Comparison of ENCODE assay signal across 8 mouse cellular contexts in the genomic region with DNA sequence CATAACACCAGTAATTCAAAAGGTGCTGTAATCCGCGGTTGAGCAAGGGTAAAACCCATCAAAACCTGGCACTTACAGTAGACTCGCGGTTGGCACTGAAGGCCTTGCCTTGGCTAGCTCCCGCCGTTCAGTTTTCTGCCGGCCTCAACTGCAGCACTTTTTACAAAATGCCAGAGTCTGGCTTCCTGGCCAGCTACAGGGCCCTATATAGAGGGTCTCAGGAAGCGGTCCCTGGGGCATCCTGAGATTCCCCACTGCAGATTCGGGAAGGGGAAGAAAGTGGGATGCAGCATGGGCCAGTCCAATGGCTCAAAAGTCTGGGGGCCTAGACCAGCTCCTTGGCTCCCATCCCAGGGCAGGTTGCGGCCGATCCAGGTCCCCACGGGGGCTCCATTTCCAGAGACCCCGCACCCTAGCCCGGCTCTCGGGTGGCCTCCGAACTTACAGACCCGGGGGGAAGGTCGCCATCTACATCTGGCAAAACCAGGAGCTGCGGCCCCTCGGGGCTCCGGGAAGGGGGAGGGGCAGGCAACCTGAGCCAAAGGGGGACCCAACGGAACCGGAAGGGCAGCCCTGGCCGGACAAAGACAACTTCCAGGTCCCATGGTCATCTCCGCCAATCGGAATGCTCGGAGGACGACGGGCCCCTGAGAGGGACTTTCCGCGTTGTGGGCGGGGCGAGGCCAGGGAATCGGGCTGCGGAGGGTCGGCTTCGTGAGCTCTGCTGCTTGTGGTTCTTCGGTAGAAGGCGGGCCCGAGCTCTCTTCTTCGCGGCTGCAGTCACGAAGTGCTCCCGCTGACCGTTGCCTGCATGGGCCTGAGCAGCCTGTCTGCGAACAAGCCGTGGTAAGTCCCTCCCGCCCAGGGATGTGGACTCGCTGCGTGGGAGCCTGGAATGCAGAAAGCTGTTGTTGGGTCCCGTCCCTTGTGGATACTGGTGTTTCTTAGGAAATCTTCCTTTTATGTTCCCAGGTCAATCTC. TPM values are rescaled to one million over a fixed set of nuclear protein-coding genes. Genes with fewer than 3 reads are reported as not detected.
A peak's percentile ranks its signal among the peaks of the same experiment; 100 is the strongest.
DNase-seq lines count a peak whose midpoint lies in the region; ATAC-seq and TF ChIP-seq lines count a peak whose summit lies in the region.

A gene (minus strand): TSS at position 525 of the 981 bp plus-strand sequence.
A gene (minus strand): TSS at position 561 of the 981 bp plus-strand sequence.
A gene (plus strand): TSS at position 669 of the 981 bp plus-strand sequence.

- no peaks in the 10 kb centered on the region for H3K4me1 ChIP-seq in intestine, postnatal 0 days (replicated peaks; ENCODE audit: control insufficient read depth, insufficient read depth, low read length)
- peaks cover 22% of the 10 kb centered on the region for H3K4me1 ChIP-seq in midbrain, embryonic 10.5 days

- H3K36me3 ChIP-seq in intestine, postnatal 0 days (ENCODE audit: control insufficient read depth, insufficient read depth): 0 out of 2 replicates have a peak, but pooled peaks cover 6% of the 10 kb centered on the region
- peaks cover 17% of the 10 kb centered on the region; the same call in 1 of the 2 replicates for H3K36me3 ChIP-seq in midbrain, embryonic 10.5 days

- no peaks in the 10 kb centered on the region for H3K27me3 ChIP-seq in intestine, postnatal 0 days (replicated peaks; ENCODE audit: control insufficient read depth, insufficient read depth, low read length)
- H3K27me3 ChIP-seq in midbrain, embryonic 10.5 days (ENCODE audit: low read depth, poor library complexity, severe bottlenecking): no peaks in the 10 kb centered on the region

- H3K9me3 ChIP-seq in intestine, postnatal 0 days (ENCODE audit: control insufficient read depth): no peaks in the 10 kb centered on the region
- no peaks in the 10 kb centered on the region for H3K9me3 ChIP-seq in midbrain, embryonic 10.5 days (replicated peaks)

- peak within 1 kb of the TSS; percentile 86 for H3K4me2 ChIP-seq in intestine, postnatal 0 days (replicated peaks; ENCODE audit: low read depth)

- ATAC-seq in intestine, postnatal 0 days: peak; percentile 99

- H3K9ac ChIP-seq in intestine, postnatal 0 days (ENCODE audit: low read depth, low read length): peak within 1 kb of the TSS; percentile 83

- intact Hi-C loops in left cerebral cortex, postnatal 36 days (cut with DNase I): no loop called here

- no peak for TF ChIP-seq CTCF in intestine, postnatal 0 days (IDR thresholded peaks at IDR 0.05; ENCODE audit: low read depth)

- WGBS in intestine, postnatal 0 days: under 1% methylated on average over 51 of the region's 51 CpGs
- under 1% methylated on average over 51 of the region's 51 CpGs for WGBS in midbrain, embryonic 10.5 days

- DNase-seq in adrenal gland, postnatal 10 days: peak; percentile 98
- DNase-seq in embryo, embryonic 9.5 days (ENCODE audit: extremely low spot score): peak; percentile 96
- peak; percentile 91 to 97 for DNase-seq in gastrocnemius, postnatal 4 days (ENCODE audit: low spot score in 2 of 2)
- DNase-seq in left cerebral cortex, postnatal 36 days (ENCODE audit: low spot score in 2 of 2): peak; percentile 98
- peak; percentile 98 for DNase-seq in midbrain, embryonic 10.5 days (ENCODE audit: low spot score)
- DNase-seq in right cerebral cortex, postnatal 36 days (ENCODE audit: low spot score in 2 of 2): peak; percentile 94 to 96
- peak; percentile 95 to 97 for DNase-seq in urinary bladder, postnatal 4 days (ENCODE audit: low spot score in 2 of 2)

- peak within 1 kb of the TSS; percentile 89 for H3K27ac ChIP-seq in intestine, postnatal 0 days (ENCODE audit: low read depth, low read length)
- peak within 1 kb of the TSS; percentile 94 for H3K27ac ChIP-seq in midbrain, embryonic 10.5 days (replicated peaks)

- peak within 1 kb of the TSS; percentile 88 for H3K4me3 ChIP-seq in intestine, postnatal 0 days (ENCODE audit: low read depth, low read length)
- peak within 1 kb of the TSS; percentile 79 for H3K4me3 ChIP-seq in midbrain, embryonic 10.5 days

RNA-seq across cellular contexts. Expression of the first gene that starts in this region (rescaled TPM):
- total RNA-seq in adrenal gland, postnatal 10 days (2021): 10 to 100 TPM in 1 of 2 experiments, 1 to 10 TPM in 1; 6.2 to 10.2 TPM
- total RNA-seq in gastrocnemius, postnatal 4 days (2021): 1 to 10 TPM; 6.2 to 6.9 TPM
- polyA plus RNA-seq in intestine, postnatal 0 days (2015; fragmentation: Nextera tagmentation; extraction: Ambion mirVana): 1.6 and 1.8 TPM in 2 replicates
- total RNA-seq in left cerebral cortex, postnatal 36 days (2021): 10 to 100 TPM in 1 of 2 experiments, 1 to 10 TPM in 1; 7.8 to 13.3 TPM
- 9.2 and 11.0 TPM in 2 replicates for polyA plus RNA-seq in midbrain, embryonic 10.5 days (2016; fragmentation: Nextera tagmentation; extraction: Ambion mirVana)

RNA-seq across cellular contexts. Expression of the second gene that starts in this region (rescaled TPM):
- 10 to 100 TPM; 12.6 to 13.6 TPM for total RNA-seq in adrenal gland, postnatal 10 days (2021)
- total RNA-seq in gastrocnemius, postnatal 4 days (2021): 1 to 10 TPM; 5.8 to 6.6 TPM
- 3.3 and 4.0 TPM in 2 replicates for polyA plus RNA-seq in intestine, postnatal 0 days (2015; fragmentation: Nextera tagmentation; extraction: Ambion mirVana)
- 10 to 100 TPM; 13.5 to 14.7 TPM for total RNA-seq in left cerebral cortex, postnatal 36 days (2021)
- 5.9 and 7.3 TPM in 2 replicates for polyA plus RNA-seq in midbrain, embryonic 10.5 days (2016; fragmentation: Nextera tagmentation; extraction: Ambion mirVana)

RNA-seq across cellular contexts. Expression of the third gene that starts in this region (rescaled TPM):
- total RNA-seq in adrenal gland, postnatal 10 days (2021): 10 to 100 TPM; 49.5 to 61.9 TPM
- 10 to 100 TPM; 44.0 to 55.2 TPM for total RNA-seq in gastrocnemius, postnatal 4 days (2021)
- polyA plus RNA-seq in intestine, postnatal 0 days (2015; fragmentation: Nextera tagmentation; extraction: Ambion mirVana): 14.1 and 15.6 TPM in 2 replicates
- 10 to 100 TPM; 89.5 to 97.3 TPM for total RNA-seq in left cerebral cortex, postnatal 36 days (2021)
- polyA plus RNA-seq in midbrain, embryonic 10.5 days (2016; fragmentation: Nextera tagmentation; extraction: Ambion mirVana): 43.4 and 47.2 TPM in 2 replicates

Comparison
In these comparisons a context has a peak if more than half of its experiments do, and no peak if none do; other contexts are left out.
1. Peak in every context shown above with its lines: DNase-seq, ATAC-seq, H3K4me3 ChIP-seq and H3K27ac ChIP-seq.